Mouse (Mus musculus) ovary, postnatal 14 days (tissue): Measurements from ENCODE around the gene Tub.

Experiments
- DNase-seq: peaks from one replicate; pipeline ENCODE4 v3.0.0; 2022; ENCODE audit warnings: low spot score

The Tub gene

DNA sequence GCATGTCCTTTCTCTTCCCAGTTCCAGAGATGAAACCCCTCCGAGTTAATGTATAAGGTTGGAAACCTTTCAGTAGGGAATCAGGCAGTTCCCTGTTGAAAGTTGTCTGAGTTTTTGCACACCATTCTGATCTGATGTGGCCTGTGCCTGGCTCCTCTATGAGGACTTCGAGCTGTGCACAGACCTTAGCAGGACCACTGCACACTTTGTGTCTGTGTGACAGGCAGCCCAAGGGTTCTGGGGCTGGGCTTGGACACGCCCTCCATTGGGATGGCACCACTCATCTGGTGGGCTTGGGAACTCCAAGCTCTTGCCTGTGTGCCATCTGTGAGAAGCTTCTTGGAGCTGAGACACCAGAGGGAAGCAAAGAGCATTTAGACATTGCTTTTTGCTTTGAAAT is 81.2 kb downstream of the Tub start:
- no peak for DNase-seq

DNA sequence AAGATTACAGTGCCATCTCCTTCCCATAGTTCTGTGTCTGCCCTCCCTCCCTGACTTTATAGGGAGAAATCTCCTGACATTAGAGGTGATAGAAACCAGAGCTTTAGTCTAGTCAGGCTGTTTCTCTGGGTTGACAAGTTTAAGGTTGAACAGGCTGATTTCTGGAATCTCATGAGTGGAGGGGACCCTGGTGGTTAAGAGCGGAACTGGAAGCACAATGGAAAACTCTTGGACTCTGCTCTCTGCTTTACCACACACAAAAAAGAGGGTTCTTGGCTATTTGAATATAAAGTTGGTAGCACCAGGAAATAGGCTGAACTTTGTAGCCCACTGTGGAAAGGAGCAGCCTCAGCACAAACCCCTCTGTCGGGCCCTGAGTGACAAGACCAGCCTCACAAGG is 81.9 kb downstream of the Tub start:
- DNase-seq, result no peak

DNA sequence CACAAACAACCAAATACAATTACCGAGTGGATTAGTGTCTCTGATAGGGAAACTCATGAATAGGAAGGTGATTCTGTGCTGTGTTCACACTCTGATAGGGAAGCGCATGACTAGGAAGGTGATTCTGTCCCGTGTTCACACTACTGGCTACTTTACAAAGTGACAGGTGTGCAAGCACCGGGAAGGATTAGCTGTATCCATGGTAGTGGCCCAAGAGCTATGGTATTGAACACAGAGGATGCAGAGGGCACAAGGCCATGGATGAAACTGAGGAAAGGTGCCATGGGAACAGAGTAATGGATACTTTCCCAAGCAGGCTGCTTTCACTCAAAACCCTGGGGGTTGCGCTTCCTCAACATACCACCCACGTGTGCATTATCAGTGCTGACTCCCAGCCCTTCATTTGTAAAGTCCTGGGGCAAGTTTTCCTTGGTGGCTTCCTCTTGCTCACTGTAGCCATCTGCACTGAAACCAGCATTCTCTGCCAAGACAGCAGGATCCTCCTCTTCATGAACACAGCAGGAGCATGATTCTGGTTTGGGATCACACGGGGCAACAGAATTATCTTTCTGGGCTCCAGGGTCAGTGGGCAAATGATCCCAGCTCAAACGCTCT is 88.1 kb downstream of the Tub start:
- no peak for DNase-seq

DNA sequence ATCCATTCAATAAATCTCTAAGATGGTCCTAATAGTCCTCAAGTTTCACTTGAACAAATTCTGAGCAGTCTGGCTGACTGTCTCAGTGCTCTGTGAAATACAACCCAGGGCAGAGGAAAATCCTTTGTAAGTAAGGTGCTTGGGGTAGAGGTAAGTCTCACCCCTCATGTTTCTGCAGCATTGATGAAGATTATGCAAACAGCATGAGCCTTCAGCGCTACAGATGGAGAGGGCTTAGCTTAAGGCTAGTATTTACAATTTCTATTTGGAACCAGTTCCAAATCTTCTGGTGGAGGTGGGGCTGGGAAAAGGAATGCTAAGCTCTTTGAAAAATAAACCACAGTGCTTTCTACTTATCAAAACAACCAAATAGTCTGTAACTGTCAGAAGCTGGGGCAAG is 88.8 kb downstream of the Tub start:
- no peak for DNase-seq

DNA sequence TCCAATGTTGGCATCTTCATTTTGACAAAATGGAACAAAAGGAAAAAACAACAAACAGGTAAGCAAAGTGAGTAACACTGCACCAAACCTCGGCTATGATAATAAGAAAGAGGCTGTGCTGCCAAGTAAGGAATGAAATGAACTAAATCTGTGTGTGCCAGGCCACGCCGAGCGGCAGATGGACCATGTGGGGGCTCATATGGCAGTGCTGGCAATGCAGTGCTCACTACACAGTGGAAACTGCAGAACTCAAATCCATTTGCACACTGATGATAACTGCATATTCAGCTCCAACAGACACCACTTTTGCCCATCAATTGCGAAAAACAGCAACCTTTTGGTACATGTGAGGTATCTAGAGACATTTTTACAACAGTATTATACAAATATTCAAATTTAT is 89.3 kb downstream of the Tub start:
- no peak for DNase-seq

DNA sequence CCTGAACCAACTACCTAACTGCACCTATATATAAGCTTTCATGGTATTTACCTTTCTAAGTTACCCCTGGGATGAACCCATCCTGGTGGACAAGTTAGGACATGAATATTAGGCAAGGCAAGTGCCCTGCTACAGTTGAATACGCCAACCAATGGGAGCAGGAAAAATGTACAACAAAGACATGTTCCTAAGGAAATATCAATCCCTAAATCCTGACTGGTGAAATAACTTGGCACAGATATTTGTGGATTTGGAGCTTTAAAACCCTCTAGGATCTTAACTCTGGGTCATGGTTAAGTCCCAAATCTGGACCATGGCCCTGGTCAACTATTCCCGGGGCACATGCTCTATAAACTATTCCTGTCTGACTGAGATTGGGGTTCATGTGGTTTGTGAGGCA is 95.7 kb downstream of the Tub start:
- no peak for DNase-seq

DNA sequence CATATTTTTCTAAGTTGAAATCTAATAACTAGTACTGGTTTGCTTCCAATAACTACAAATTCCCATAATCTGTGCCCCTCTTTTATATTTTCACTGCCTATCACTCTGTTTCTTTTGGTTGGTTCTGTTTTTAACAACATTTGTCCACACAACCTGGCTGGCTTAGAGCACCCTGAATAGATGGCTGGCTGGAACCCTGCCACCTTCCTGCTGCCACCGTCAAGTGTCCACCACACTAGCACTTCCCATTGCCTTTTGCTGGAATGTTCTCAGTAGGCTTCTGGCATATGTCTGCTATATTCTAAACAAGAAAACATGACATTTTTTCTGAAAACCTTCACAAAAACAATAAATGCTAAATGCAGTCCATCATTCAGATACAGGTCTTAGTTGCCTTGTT is 100.7 kb downstream of the Tub start:
- no peak for DNase-seq

DNA sequence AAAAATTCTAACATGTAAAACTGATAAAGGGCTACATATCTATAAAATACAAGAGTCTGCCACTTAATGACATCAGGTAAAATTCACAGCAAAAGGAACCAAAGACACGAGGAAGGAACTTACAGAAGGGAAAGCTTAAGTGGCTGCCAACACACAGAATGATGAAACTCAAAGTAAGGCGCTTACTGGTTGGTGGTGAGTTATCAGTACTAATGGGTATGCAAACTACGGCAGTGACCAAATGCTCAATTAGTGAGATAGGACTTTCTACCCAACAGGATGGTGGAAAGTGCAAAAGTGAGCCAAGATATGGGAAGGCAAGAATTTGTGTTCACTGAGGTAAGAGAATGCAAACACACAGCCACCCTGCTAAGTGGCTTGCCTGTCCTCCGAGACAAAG is 109.4 kb downstream of the Tub start:
- DNase-seq, result no peak

DNA sequence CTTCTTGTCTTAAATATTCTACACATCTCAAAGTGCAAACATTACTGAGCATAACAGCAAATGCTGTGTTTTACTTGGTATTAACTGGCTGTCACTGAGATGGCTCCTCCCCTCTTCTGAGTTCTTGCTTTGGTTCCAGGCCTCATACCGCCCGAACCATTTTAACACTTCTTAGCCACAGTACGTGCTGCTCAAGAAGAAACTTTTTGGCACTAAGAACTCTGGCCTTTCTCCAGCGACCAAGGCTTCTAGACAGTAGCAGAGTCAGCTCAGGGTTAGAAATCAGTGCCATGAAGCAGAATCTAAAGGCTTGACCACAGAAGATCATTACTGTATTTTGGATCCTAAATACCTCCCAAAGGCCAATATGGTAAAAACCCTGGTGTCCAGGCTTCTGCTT is 119.5 kb downstream of the Tub start:
- DNase-seq, result no peak

DNA sequence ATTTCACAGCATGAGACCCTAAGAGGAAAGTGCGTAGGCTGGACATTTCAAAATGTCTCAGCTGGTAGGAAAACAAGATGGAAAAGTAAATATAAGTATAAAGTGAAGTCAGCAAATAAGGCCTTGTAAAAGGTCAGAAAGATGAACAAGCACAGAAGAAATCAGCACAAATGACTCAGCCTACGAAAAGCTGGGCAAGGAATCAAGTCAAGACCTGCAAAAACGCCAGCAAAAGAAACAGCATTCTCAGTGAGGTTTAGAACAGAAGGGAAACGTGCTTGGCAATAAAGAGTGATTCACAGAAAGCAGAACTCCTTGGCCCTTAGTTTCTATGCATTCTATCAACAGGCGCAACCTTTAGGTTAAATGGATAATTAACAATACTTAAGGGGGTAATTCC is 122.2 kb downstream of the Tub start:
- no peak for DNase-seq

DNA sequence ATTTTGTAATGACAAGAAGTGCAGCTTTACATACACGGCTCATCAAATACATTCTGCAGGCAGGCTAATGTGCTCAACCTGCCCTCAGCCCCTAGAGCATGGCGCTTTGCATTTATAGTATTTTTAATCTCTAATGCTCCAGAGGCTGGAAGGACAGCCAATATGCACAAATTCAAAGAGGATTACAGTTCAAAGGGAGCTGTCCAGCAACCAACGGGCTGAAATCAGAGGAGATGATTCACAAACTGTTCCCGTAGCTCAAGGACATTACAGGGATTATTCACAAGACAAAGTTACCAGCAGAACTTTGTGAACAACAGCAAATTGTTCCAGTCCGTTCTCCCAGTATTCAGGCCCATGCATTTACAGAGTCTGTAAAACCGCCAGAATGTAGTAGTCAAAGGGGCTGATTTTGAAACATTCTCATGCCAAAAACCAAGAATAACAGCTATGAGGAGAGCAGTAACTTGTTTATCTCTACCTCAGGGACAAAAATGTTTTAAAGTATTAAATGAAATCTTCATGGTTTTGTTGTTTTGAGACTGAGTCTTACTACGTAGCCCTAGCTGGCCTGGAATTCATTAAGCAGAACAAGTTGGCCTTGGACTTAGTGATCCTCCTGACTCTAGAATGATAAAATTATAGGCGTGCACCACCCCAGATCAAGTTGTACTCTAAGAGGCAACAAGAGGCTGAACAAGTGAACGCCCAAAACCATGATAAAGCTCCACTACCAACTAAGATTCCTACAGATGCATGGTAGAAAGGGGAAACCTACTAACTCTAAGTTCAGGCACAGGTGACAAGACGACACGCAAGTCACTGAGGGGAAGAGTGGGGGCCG is 132.4 kb downstream of the Tub start:
- peak; percentile 37 for DNase-seq

DNA sequence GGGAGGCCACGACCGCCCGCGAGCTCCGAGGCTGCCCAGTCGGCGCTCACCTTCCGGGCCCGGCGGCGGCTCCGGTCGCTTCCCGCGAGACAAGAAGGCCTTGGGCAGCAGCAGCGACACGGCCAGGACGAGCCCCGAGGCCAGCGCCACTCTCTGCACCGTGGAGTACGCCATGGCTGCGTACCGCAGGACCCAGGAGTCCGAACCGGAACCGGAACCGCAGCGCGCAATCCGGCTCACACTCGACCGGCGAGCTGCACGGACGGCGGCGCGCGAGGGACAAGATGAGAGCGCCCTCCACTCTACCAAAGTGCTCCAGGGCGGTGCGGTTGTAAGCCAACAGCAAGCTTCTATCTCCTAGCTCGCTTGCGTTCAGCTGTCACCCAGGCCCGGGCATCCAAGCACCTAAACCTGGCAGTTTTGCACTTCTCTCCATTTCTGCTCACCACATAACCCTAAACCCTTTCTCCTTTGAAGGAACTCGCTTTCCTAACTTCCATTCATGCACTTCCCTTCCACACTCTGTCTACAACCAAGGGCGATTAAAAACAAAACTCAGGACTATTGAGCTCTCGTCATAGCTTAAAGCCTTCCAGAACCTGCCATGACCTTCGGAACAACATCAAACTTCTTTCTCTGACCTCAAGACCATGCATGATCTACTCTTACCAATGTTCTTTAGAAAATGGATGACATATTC is 133.1 kb downstream of the Tub start, which contains the start of gene Ric3:
TSS of gene Ric3 (minus strand) at position 219 of the 700 bp plus-strand sequence.
- DNase-seq, result no peak

DNA sequence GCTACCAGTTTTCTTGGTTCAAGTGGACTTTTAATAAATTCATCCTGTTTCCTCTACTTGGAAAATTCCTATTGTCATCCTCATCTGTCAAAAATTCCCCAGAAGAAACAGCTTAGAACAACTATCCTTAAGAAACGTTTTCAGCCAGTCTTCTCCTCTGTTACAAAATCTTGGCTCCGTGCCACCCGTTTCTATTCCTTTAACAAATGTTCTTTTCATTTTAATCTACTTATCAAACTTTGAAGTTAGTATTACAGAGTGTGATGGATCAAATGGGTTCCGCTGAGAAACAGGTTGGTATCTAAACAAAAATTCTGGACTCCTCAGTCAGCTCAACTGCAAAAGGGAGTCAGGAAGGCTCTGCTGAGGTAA is 133.7 kb downstream of the Tub start:
- no peak for DNase-seq
